In genomic region chr8:117107533-117107932, GRCm38 (mm10) we compare ENCODE assay signal across 9 mouse cellular contexts. TPM values are rescaled to one million over a fixed set of nuclear protein-coding genes. Genes with fewer than 3 reads are reported as not detected.
DNase-seq lines count a peak whose midpoint lies in the region; ATAC-seq and TF ChIP-seq lines count a peak whose summit lies in the region.
"Had no signal": no experiment of that assay in that cellular context is flagged by ENCODE, and none has a peak within 500 bp of the region (broad histone marks: within the 10 kb centered on the region; RNA-seq: fewer than 3 reads in every experiment).

No protein-coding gene starts in this region.

- H3K4me1 ChIP-seq in hindbrain, embryonic 10.5 days (replicated peaks): 0 out of 2 replicates have a peak, but pooled peaks cover 5% of the 10 kb centered on the region
- no peaks in the 10 kb centered on the region for H3K4me1 ChIP-seq in hindbrain, embryonic 13.5 days (replicated peaks)
- no peaks in the 10 kb centered on the region for H3K4me1 ChIP-seq in bone marrow macrophage, adult 2 months (ENCODE audit: control insufficient read depth, insufficient read depth, low read length)
- H3K4me1 ChIP-seq in midbrain, postnatal 0 days (ENCODE audit: insufficient read depth, low read length): no peaks in the 10 kb centered on the region
- H3K4me1 ChIP-seq: neural tube, embryonic 12.5 days had no signal

- no peaks in the 10 kb centered on the region for H3K36me3 ChIP-seq in hindbrain, embryonic 10.5 days
- H3K36me3 ChIP-seq in hindbrain, embryonic 13.5 days: no peaks in the 10 kb centered on the region
- no peaks in the 10 kb centered on the region for H3K36me3 ChIP-seq in midbrain, postnatal 0 days (ENCODE audit: insufficient read depth, low read length)
- H3K36me3 ChIP-seq in splenic B cell, adult 2 months (ENCODE audit: control insufficient read depth, insufficient read depth, low read length, poor library complexity, severe bottlenecking): no peaks in the 10 kb centered on the region
- H3K36me3 ChIP-seq: neural tube, embryonic 12.5 days had no signal

- H3K27me3 ChIP-seq in hindbrain, embryonic 10.5 days (ENCODE audit: insufficient read depth, poor library complexity, severe bottlenecking): no peaks in the 10 kb centered on the region
- H3K27me3 ChIP-seq in hindbrain, embryonic 13.5 days: no peaks in the 10 kb centered on the region
- no peaks in the 10 kb centered on the region for H3K27me3 ChIP-seq in midbrain, postnatal 0 days (ENCODE audit: insufficient read depth, low read length)
- no peaks in the 10 kb centered on the region for H3K27me3 ChIP-seq in splenic B cell, adult 2 months (ENCODE audit: control insufficient read depth, insufficient read depth, low read length, poor library complexity, severe bottlenecking)
- H3K27me3 ChIP-seq: neural tube, embryonic 12.5 days had no signal

- H3K9ac ChIP-seq in hindbrain, embryonic 13.5 days: no peak overlapping the region
- H3K9ac ChIP-seq in midbrain, postnatal 0 days (replicated peaks; ENCODE audit: low read length, poor library complexity, severe bottlenecking): no peak overlapping the region
- H3K9ac ChIP-seq: neural tube, embryonic 12.5 days had no signal

- 22% methylated on average over 9 of the region's 9 CpGs for WGBS in hindbrain, embryonic 10.5 days
- WGBS in hindbrain, embryonic 13.5 days: 15% methylated on average over 9 of the region's 9 CpGs
- WGBS in midbrain, postnatal 0 days: 17% methylated on average over 9 of the region's 9 CpGs

- peak; percentile 68 for TF ChIP-seq CTCF in bone marrow macrophage, adult 2 months (IDR thresholded peaks at IDR 0.05; ENCODE audit: low read depth, low read length)
- peak; percentile 81 for TF ChIP-seq CTCF in midbrain, postnatal 0 days (IDR thresholded peaks at IDR 0.05)

- intact Hi-C loops in left cerebral cortex, postnatal 25 days (cut with DNase I): loop anchor here (2.0 kb wide), 1 partner anchor 367 kb away; no protein-coding TSS in a partner anchor

- 0 out of 2 replicates have a peak, but pooled peaks cover 5% of the 10 kb centered on the region for H3K9me3 ChIP-seq in hindbrain, embryonic 10.5 days
- H3K9me3 ChIP-seq in hindbrain, embryonic 13.5 days: no peaks in the 10 kb centered on the region; the same call in 1 of the 2 replicates
- H3K9me3 ChIP-seq in midbrain, postnatal 0 days (ENCODE audit: low read length): no peaks in the 10 kb centered on the region
- H3K9me3 ChIP-seq: neural tube, embryonic 12.5 days had no signal

- no peak for TF ChIP-seq POLR2A in bone marrow macrophage, adult 2 months (IDR thresholded peaks at IDR 0.05; ENCODE audit: borderline replicate concordance, low read depth, low read length)

- ATAC-seq in hindbrain, embryonic 13.5 days (ENCODE audit: low FRiP score): no peak
- ATAC-seq in midbrain, postnatal 0 days (ENCODE audit: low FRiP score): no peak

- H3K4me3 ChIP-seq in hindbrain, embryonic 10.5 days: no peak overlapping the region
- H3K4me3 ChIP-seq in hindbrain, embryonic 13.5 days: no peak overlapping the region
- no peak overlapping the region for H3K4me3 ChIP-seq in bone marrow macrophage, adult 2 months (ENCODE audit: insufficient read depth, low read length)
- H3K4me3 ChIP-seq in midbrain, postnatal 0 days (ENCODE audit: low read depth, low read length): no peak overlapping the region
- H3K4me3 ChIP-seq: neural tube, embryonic 12.5 days had no signal

- no peak overlapping the region for H3K27ac ChIP-seq in hindbrain, embryonic 10.5 days
- H3K27ac ChIP-seq in hindbrain, embryonic 13.5 days: no peak overlapping the region
- H3K27ac ChIP-seq in bone marrow macrophage, adult 2 months (ENCODE audit: insufficient read depth, low read depth, low read length): no peak overlapping the region
- H3K27ac ChIP-seq in midbrain, postnatal 0 days (ENCODE audit: low read depth, low read length): no peak overlapping the region
- H3K27ac ChIP-seq: neural tube, embryonic 12.5 days had no signal

- DNase-seq in hindbrain, embryonic 10.5 days (ENCODE audit: low spot score): peak; percentile 64
- peak; percentile 81 for DNase-seq in forelimb bud, embryonic 11.5 days (ENCODE audit: low read depth, low spot score)
- peak; percentile 69 for DNase-seq in hindlimb bud, embryonic 11.5 days (ENCODE audit: extremely low spot score, low read depth, low spot score)
- DNase-seq in left cerebral cortex, postnatal 25 days (ENCODE audit: low spot score in 2 of 2): peak; percentile 69 to 70
- peak; percentile 67 for DNase-seq in midbrain, postnatal 0 days (ENCODE audit: low spot score)
- peak; percentile 89 for DNase-seq in splenic B cell, adult 2 months (ENCODE audit: low read depth, low spot score)

- no peak overlapping the region for H3K4me2 ChIP-seq in hindbrain, embryonic 13.5 days
- no peak overlapping the region for H3K4me2 ChIP-seq in midbrain, postnatal 0 days (ENCODE audit: low read depth, low read length, poor library complexity, severe bottlenecking)
- H3K4me2 ChIP-seq: neural tube, embryonic 12.5 days had no signal

RNA-seq across cellular contexts. Expression of gene Bco1, which starts 11.9 kb away (rescaled TPM):
- 0.21 and 0.22 TPM in 2 replicates for polyA plus RNA-seq in hindbrain, embryonic 10.5 days (2016; fragmentation: Nextera tagmentation; extraction: Ambion mirVana)
- 0.21 and 0.27 TPM in 2 replicates for polyA plus RNA-seq in hindbrain, embryonic 13.5 days (2015; fragmentation: Nextera tagmentation; extraction: Ambion mirVana)
- not detected in 2 replicates for polyA plus RNA-seq in bone marrow macrophage, adult 2 months (2012; ENCODE audit: insufficient read depth, insufficient read length, missing spikeins)
- not detected for total RNA-seq in left cerebral cortex, postnatal 25 days (2021)
- 0.14 and 0.27 TPM in 2 replicates for total RNA-seq in midbrain, postnatal 0 days (2014; rRNA removed)
- polyA plus RNA-seq in midbrain, postnatal 0 days (2015; fragmentation: Nextera tagmentation; extraction: Ambion mirVana): 0.32 and 0.52 TPM in 2 replicates

RNA-seq across cellular contexts. Expression of gene Pkd1l2, which starts 25.3 kb away (rescaled TPM):
- 0.24 TPM in 1 of 2 replicates, not detected in the other for polyA plus RNA-seq in hindbrain, embryonic 10.5 days (2016; fragmentation: Nextera tagmentation; extraction: Ambion mirVana)
- polyA plus RNA-seq in hindbrain, embryonic 13.5 days (2015; fragmentation: Nextera tagmentation; extraction: Ambion mirVana): 0.03 TPM in 1 of 2 replicates, not detected in the other
- 0.87 and 1.2 TPM in 2 replicates for polyA plus RNA-seq in bone marrow macrophage, adult 2 months (2012; ENCODE audit: insufficient read depth, insufficient read length, missing spikeins)
- under 1 TPM in 1 of 2 experiments, not detected in 1; 0.07 TPM for total RNA-seq in left cerebral cortex, postnatal 25 days (2021)
- total RNA-seq in midbrain, postnatal 0 days (2014; rRNA removed): under 0.01 and 0.42 TPM in 2 replicates
- polyA plus RNA-seq in midbrain, postnatal 0 days (2015; fragmentation: Nextera tagmentation; extraction: Ambion mirVana): 0.16 and 0.17 TPM in 2 replicates

RNA-seq across cellular contexts. Expression of gene Gan, which starts 50.4 kb away (rescaled TPM):
- 2.1 and 2.8 TPM in 2 replicates for polyA plus RNA-seq in hindbrain, embryonic 10.5 days (2016; fragmentation: Nextera tagmentation; extraction: Ambion mirVana)
- 3.5 TPM in 2 replicates for polyA plus RNA-seq in hindbrain, embryonic 13.5 days (2015; fragmentation: Nextera tagmentation; extraction: Ambion mirVana)
- polyA plus RNA-seq in bone marrow macrophage, adult 2 months (2012; ENCODE audit: insufficient read depth, insufficient read length, missing spikeins): 7.0 and 7.5 TPM in 2 replicates
- total RNA-seq in left cerebral cortex, postnatal 25 days (2021): 10 to 100 TPM; 16.8 to 17.9 TPM
- 13.5 and 14.2 TPM in 2 replicates for total RNA-seq in midbrain, postnatal 0 days (2014; rRNA removed)
- polyA plus RNA-seq in midbrain, postnatal 0 days (2015; fragmentation: Nextera tagmentation; extraction: Ambion mirVana): 4.0 and 4.6 TPM in 2 replicates
